Mouse (Mus musculus) lung, postnatal 14 days (tissue): ENCODE results near the gene Syt5.
A peak's percentile ranks its signal among the peaks of the same experiment; 100 is the strongest.
"Not testable (repeated sequence)": the region's sequence is repeated elsewhere in the genome, so short reads cannot be mapped to it uniquely, and the experiment has no call there.

Experiments
- DNase-seq: peaks from one replicate; pipeline ENCODE4 v3.0.0; 2021

Gene Syt5

DNA sequence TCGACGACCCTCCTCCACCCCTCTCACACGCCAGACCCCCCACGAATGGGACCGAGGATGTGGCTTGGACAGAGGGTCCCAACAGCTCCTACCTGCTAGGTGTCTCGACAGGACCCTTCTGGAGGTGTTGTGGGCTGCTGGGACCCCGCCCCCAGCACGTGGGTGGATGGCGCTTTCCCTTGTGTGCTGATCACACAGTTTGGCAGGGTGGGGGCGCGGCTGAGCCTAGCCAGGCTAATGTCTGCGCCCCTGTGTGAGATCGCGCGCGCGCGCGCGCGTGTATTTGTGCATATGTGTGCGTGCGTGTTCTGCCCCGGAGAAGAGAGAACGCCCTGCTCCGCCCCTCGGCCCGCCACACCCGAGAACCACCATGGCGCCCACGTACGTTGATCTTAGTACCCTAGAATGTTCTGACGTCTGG is at the start of gene Syt5:
Gene Syt5 (minus strand): TSS at position 321 of the 421 bp plus-strand sequence.
- no peak for DNase-seq

DNA sequence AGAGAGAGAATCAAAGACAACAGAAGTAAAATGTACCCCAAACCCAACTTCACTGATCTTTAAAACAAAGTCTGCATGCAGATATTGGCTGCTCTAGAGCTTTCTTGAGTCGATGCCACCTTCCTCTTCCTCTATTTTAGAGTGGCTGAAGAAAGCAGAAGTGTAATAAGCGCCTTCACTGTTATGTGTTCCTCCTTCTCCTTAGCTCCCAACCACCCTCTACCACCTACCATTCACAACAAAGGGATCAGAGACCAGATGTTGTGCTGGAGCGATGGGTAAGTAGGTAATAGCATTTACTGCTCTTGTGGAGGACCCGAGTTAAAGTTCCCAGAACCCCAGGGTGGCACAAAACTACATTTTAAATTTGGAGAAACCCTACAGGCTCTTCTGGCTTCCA is 49.7 kb upstream of the Syt5 start:
- not testable (repeated sequence) for DNase-seq

DNA sequence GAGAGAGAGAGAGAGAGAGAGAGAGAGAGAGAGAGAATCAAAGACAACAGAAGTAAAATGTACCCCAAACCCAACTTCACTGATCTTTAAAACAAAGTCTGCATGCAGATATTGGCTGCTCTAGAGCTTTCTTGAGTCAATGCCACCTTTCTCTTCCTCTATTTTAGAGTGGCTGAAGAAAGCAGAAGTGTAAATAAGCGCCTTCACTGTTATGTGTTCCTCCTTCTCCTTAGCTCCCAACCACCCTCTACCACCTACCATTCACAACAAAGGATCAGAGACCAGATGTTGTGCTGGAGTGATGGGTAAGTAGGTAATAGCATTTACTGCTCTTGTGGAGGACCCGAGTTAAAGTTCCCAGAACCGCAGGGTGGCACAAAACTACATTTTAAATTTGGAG is 34.1 kb upstream of the Syt5 start:
- not testable (repeated sequence) for DNase-seq

DNA sequence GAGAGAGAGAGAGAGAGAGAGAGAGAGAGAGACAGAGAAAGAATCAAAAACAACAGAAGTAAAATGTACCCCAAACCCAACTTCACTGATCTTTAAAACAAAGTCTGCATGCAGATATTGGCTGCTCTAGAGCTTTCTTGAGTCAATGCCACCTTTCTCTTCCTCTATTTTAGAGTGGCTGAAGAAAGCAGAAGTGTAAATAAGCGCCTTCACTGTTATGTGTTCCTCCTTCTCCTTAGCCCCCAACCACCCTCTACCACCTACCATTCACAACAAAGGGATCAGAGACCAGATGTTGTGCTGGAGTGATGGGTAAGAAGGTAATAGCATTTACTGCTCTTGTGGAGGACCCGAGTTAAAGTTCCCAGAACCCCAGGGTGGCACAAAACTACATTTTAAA is 25.0 kb upstream of the Syt5 start:
- not testable (repeated sequence) for DNase-seq

DNA sequence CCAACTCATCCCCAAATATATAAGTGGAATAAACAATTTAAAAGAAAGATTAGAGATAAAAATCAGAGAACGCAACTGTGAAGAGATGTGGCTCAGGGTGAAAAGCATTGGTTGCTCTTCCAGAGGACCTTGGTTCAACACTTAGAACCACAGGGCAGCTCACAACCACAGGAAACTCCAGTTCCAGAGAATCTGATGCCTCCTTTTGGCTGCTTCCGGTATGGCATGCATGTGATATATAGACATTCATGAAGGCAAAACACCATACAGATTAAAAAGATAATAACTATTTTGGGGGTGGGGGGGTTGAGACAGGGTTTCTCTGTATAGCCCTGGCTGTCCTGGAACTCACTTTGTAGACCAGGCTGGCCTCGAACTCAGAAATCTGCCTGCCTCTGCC is 15.3 kb upstream of the Syt5 start:
- DNase-seq: no peak

DNA sequence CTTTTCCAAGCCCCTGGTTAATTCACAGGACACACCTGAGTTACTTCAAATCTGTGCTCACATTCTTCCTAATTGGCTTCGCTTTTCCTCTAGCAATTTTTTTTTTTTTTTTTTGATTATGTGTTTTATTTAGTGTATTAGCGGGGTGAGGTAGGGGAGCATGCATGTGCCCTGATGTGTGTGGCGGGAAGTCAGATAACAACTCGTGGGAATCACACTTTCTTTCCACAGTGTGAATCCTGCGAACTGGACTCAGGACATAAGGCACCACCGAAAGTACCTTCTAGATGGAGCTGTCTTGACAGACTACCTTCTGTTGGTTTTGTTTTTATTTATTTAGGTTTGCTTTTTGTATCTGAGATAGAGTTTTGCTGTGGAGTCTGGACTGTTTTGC is 9.8 kb upstream of the Syt5 start:
- no peak for DNase-seq

DNA sequence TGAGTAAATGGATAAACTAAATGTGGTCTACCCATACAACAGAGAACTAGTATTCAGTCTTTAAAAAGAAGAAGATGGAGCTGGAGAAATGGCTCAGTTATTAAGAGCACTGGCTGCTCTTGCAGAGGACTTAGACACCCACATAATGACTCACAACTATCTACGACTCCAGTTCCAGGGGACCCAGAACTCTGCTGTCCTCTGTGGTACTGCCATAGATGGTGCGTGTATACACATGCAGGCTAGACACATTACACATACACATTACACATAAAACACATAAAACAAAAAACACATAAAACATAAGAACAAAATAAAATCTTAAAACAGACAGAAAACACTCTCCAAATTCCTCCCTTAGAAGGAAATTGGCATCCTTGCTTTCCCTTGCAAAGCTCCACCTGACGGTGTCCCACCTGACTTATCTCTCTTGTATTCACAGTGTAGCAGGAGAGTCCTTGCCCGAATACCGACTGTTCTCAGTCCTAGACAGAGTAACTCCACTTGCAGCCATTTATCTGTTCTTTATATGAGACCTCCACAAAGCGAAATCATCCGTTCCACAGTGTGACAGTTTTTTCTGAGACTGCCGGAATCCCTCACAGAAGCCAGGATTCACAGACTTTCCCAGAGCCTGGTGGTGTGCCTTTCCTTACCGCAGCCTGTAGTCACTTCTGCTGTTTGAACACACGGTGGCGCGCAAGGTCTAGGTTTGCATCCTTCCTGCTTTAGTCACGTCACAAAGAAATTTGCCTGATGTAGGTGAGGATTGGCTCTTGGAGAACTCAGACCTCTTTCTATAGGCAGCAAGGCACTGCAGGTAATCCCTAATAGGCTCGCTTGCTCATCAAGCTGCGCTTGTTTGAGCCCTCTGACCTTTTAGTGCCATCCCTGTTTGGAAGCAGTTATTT is 9.2 kb upstream of the Syt5 start:
- DNase-seq: peak; percentile 79

DNA sequence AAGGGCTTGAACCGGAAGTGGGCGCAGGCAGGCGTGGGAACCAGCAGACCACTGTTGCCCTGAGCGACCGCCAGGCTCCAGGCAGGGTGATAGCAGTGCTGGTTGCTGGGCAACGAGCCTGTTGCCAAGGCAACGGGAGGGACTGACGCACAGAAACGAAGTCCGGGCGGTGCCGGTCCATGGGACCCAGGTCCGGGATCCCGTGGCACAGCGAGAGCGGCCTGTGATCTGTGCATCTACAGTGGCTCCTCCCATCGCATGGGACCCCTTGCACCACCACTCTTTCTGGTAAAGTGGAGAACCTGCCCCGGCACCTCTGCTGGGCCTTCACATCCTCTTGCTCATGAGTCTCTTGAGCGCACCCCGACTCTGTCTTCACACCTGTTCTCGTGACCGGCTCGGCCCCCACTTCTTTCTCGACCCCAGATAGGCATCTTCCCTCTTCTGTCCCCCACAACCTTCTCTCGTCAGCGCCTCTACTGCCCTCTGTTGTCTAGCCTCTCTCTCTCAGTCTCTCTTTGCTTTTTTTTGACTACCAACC is 680 bp downstream of the Syt5 start:
- peak; percentile 41 for DNase-seq

DNA sequence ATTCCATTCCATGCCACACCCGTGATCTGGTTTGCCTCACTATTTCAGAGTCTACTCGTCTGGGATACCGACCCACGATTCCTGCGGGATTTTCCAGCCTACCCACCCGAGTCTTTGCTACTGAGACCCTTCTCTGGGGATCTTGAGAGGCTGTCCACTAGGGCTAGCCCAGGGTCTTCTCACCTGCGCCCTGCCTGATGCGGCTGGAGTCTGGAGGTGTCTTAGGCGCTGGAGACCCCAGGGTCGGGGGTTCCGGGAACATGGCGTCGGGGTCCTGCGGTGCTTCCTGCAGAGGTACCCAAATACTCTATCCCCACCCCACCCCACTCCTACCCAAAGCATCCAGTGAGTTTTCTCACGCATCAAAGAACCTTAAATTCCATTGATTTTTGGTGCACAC is 1.3 kb downstream of the Syt5 start:
- DNase-seq: no peak

DNA sequence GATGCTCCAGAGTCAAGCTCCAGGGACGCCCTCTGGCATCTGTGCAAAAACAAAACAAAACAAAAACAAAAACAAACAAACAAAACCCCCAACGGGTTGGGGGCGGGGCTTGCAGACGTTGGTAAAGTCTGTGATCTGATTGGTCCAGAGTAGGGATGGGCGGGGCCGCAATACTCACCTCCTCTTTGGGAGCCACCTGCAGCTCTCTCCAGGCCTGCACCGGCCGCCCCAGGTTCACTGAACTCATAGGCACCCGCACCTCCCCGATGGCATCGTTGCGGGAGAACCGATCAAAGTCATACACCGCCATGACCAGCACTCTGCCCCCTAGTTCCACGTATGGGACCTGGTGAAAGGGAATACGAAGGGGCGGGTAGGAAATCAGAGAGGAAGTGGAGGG is 5.3 kb downstream of the Syt5 start:
- DNase-seq: no peak

DNA sequence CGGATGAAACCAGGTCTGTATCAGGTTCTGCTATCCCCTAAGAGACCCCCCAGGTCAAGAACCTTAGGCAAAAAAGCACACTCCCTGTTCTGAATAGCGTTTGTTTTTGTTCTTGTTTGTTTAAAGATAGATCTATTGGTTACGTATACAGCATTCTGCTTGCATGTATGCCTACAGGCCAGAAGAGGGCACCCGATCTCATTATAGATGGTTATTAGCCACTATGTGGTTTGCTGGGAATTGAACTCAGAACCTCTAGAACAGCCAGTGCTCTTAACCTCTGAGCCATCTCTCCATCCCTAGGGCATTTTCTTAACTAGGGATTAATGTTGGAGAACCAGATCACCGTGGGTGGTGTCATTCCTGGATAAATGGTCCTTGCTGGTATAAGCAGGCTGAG is 6.0 kb downstream of the Syt5 start:
- no peak for DNase-seq

DNA sequence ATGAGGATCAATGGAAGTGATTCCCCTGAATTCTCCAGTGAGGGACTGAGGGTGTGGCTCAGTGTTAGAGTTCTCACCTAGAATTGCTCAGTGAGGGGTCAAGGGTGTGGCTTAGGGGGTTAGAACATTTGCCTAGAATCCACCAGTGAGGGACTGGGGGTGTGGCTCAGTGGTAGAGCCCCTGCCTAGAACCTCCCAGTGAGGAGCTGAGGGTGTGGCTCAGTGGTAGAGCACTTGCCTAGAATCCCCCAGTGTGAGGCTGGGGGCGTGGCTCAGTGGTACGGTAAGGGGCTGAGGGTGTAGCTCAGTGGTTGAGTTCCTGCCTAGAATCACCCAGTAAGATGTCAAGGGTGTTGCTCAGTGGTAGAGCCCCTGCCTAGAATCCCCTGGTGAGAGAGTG is 8.3 kb downstream of the Syt5 start:
- DNase-seq: no peak

DNA sequence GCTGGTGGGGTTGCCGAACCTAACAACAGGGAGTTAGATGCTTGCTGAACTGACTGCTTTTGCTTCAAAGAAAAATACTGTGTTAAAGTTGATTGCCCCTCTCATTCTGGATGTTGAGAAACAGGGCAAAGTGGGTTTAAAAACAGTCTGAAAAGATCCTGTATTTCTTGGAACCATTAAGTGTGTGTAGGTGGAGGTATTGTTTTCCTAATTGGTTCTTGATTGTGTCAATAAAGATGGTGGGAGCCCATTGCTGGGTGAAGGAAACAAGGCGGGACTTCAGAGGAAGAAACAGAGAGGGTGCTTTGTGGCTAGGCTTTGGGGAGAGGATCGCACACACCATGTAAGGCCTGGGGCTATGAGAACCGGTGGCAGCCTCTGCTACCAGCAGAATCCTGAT is 10.2 kb downstream of the Syt5 start:
- DNase-seq: no peak

DNA sequence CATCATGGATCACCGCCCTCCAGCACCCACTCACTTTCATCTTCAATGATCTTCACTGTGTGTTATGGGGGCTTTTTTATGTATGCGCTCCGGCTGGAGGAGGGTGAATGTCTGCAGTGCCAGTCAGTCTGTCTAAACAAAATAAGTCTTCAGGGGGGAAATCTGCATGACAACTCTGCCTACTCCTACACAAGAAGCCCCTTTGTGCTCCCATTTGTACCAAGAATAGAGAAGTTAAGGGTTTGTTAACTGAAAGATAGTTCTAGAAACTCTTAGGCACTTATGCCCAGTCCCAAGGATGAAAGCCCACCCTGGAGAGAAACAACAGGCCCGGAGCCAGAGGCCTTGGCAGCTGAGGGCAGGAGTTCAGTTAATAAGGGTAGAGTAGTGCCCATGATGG is 11.0 kb downstream of the Syt5 start:
- DNase-seq: no peak

DNA sequence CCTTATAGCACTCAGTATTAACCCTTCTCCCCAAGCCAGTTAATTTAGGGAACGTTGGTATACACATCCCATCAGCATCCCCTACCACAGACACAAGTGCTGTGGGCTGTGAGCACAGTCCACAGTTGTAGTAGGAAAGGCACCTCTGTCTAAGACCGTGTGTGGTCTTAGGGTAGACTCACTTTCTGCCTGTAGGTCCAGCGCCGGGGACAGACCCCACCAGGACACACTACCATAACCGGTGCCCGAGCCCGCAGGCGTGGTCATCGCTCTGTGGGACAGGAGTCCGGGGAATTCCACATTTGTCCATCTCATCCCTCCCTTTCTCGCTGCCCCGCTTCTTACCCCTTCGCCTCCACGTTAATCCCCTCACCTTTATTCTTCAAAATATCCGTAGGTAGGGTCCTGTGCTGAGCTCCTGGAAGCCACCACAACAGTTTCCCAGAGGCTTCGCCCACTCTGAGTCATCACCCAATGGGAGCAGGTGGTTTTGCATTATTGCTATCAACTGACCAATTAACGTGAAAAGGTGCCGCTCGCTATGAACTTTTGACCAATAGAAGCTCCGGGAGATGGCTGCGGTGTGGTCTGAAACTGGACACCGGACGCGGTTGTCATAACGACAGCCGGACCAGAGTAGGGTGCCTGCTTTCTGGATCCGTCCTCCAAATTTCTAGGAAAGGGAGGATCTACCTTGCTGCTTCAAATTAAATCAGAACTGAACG is 15.2 kb downstream of the Syt5 start, which contains the start of gene Dnaaf3:
Gene Dnaaf3 (minus strand): TSS at position 449 of the 725 bp plus-strand sequence.
- DNase-seq: peak; percentile 63

DNA sequence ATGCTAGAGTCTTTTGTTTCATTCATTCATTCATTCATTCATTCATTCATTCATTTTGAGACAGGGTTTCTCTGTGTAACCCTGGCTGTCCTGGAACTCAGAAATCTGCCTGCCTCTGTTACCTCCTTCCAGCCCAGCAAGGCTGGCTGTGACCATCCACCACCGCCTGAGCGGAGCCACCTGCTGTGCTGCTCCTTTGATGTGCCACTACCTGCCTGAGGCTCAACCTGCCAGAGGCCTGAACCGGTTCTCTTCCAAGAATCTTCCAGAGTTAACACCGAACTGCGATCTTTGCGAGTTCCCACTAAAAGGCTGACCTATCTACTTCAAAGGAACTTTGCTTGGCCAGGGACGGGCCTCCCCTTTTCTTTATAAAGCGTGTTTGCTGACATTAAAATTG is 17.2 kb downstream of the Syt5 start:
- DNase-seq: not testable (repeated sequence)

DNA sequence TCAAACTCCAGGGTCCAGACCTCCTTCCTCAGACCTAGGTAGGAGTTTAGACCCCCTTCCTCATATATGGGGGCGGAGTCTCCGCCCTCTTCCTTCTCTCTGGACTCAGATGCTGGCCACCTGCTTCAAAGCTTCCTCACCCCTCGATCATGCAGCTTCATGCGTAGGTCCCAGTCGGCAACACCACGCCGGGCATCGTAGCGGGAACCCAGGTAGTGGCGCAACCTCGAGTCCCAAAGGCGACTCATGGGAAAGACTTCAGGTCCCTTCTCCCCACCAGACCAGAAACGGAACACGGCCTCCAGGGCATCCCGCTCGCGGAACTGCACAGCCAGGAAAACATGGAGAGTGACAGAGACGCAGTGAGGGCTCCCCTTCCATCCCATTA is 20.0 kb downstream of the Syt5 start:
- DNase-seq: no peak

DNA sequence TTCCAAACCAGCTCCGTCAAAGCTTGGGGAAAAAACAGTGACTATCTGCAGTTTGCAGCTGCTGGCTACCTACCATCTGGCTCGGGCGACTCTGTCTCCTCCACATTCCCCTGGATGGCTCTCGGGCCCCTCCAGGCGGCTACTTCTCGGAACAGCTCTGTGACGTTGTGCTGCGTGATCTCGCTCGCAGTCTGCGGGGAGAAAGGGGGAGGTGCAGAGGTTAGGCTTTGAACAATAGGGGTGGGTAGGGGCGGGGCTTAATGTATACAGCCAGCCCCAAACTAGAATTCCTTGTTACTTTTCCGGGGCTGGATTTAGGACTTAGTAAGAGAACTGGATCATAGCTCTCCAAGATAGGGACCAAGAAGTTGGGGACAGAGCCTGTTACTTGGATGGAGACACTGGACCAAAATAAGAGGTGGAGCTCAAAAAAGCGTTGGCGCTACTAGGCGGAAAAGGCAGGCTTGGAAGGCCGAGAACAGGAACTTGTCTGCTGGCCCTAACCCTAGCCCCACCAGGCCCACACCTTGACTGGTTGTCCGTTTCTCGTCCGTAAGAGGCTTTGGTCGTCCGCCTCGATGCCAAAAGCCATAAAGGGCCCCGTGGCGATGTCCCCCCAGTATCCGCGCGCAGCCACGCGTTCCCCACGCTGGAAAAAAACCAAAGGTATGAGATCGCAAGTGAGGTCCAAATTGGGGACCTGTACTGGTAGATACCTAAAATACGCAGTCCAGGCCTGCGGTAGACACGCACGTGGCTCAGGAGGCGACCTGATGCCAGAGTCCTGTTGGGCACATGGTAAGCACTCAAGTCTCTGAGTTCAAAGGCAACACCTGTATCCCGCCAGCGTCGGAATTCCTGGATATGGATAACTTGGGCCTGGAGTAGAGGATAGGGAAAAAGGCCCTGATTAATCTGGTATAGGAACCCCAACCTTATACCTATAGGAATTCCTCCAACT is 20.7 kb downstream of the Syt5 start:
- DNase-seq: peak; percentile 78

DNA sequence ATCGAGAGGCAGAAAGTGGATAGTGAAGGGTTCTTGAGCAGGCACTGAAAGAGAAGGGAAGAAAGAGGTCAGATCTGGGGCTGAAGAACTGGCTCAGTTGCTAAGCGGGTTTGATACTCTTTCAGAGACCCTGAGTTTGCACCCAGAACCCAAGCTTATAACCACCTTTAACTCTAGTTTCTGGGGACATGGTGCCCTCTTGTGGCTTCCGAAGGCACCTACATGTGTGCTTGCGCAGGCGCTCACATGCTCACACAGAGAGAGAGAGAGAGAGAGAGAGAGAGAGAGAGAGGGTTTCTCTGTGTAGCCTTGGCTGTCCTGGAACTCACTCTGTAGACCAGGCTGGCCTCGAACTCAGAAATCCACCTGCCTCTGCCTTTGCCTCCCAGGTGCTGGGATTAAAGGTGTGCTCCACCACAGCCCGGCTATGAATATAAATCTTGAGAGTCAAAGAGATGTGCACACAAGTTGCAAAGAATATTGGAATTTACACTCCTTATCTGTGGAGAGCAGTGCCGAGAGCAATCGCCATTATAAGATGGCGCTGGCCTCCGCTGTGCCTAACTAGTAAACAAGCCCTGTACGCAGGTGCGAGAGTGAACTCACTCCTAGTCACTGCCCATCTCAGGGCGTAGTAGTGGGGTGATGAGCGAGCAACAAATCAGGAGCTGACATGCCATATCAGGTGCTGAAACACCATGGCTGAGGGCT is 23.0 kb downstream of the Syt5 start, which contains the start of gene Tnni3:
Gene Tnni3 (minus strand): TSS at position 18 of the 711 bp plus-strand sequence.
- peak; percentile 60 for DNase-seq

DNA sequence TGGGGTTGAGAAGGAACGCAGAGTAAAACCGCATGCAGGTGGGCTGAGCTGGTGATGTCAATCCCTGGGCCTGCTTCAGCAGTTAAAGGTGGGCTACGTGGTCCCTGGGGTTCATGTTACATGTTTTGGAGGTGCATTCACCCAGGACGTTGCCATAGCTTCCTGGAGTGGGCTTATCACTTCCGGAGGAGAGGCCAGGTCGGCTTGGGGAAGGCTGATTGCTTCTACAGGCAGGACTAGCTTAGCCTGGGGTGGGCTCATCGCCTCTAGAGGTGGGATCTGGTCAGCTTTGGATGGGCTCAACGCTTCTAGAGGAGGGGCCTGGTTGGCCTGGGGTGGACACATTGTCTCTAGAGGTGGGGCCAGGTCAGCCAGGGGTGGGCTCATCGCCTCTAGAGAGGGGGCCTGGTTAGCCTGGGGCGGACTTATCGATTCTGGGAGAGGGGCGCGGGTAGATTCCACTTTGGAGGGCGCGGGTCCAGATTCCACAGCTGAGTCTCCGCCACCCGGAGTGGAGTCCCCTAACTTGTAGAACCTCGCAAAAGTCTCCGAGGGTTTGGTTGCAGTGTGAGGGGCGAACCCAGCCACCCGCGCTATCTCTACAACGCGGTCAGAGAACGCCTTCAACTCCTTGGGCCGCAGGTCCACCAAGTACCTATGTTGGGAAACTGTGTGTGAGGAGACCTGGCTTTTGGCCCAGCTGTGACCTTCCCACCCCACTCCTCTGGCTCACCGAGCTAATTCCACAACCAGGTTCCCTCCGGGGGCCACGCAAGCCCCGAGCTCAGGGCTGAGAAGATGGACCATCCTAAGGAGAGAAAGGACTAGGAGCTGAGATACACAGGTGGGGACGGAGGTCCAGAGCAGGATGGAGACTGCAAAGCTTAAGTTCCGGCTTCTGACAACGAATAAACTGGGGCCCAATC is 23.9 kb downstream of the Syt5 start:
- no peak for DNase-seq

DNA sequence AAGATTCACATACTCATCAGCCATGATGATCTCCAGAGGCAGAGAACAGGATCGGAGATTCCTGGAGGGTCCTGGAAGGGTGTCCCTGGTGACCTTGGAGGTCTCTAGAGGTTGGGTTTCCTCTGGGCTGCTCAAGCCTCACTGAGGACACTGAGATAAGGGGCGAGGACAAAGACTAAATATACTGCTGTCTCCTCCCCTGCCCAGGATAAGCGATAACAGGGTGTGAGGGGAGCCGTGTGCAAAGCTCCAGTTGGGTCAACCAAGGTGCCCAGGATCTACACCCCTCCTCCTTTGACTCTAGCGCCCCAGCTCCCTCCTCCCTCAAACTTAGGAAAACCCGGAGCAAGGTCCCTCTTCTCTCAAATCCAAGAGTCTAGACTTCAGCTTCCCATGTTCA is 25.0 kb downstream of the Syt5 start:
- DNase-seq: no peak
